Mouse (Mus musculus) hindbrain, embryonic 16.5 days (tissue): ENCODE data around the gene Gse1. TPM values are rescaled to one million over a fixed set of nuclear protein-coding genes. Genes with fewer than 3 reads are reported as not detected.
A peak's percentile ranks its signal among the peaks of the same experiment; 100 is the strongest.
"Not testable (repeated sequence)": the region's sequence is repeated elsewhere in the genome, so short reads cannot be mapped to it uniquely, and the experiment has no call there.

Source experiments
- ATAC-seq: fragments of 200-750 bp; cut with Nextera tagmentation; 2 replicates; pipeline ENCODE4 v1.8.0; 2017; ENCODE audit warnings: moderate TSS enrichment, moderate library complexity
- H3K27ac ChIP-seq: fragments of 300-500 bp; sonication (generic); 2 replicates; pipeline ENCODE4 v1.5.1; 2014; ENCODE audit warnings: low read depth, mild to moderate bottlenecking, control low read depth, low read length, moderate library complexity
- H3K27me3 ChIP-seq: fragments of 300-500 bp; sonication (generic); replicated peaks from 2 replicates; pipeline ENCODE4 v1.6.1; 2014; ENCODE audit warnings: low read length; ENCODE audit not compliant: control insufficient read depth, insufficient read depth
- H3K36me3 ChIP-seq: fragments of 300-500 bp; sonication (generic); 2 replicates; pipeline ENCODE4 v1.6.1; 2014; ENCODE audit warnings: mild to moderate bottlenecking, low read length, moderate library complexity, mixed read lengths; ENCODE audit not compliant: control insufficient read depth, insufficient read depth
- H3K4me1 ChIP-seq: fragments of 300-500 bp; sonication (generic); 2 replicates; pipeline ENCODE4 v1.6.1; 2014; ENCODE audit warnings: low read depth, low read length; ENCODE audit not compliant: control insufficient read depth, insufficient read depth
- H3K4me2 ChIP-seq: fragments of 300-500 bp; sonication (generic); 2 replicates; pipeline ENCODE4 v1.6.1; 2014; ENCODE audit warnings: mild to moderate bottlenecking, low read length, control low read depth, moderate library complexity
- H3K4me3 ChIP-seq: fragments of 300-500 bp; sonication (generic); 2 replicates; pipeline ENCODE4 v1.5.1; 2014; ENCODE audit warnings: mild to moderate bottlenecking, low read length, control low read depth, moderate library complexity
- H3K9ac ChIP-seq: fragments of 300-500 bp; sonication (generic); 2 replicates; pipeline ENCODE4 v1.6.1; 2014; ENCODE audit warnings: low read depth, mild to moderate bottlenecking, control low read depth, low read length, moderate library complexity
- H3K9me3 ChIP-seq: fragments of 300-500 bp; sonication (generic); 2 replicates; pipeline ENCODE4 v1.6.1; 2014; ENCODE audit warnings: mild to moderate bottlenecking, low read length, moderate library complexity; ENCODE audit not compliant: control insufficient read depth
- WGBS: fragments of 180-500 bp; shearing (Covaris S2); extraction: QIAGEN DNeasy Blood & Tissue Kit; methylation state at CpG from one replicate; pipeline ENCODE4 v1.1.7; 2014; 5-methylcytosine and 5-hydroxymethylcytosine counted together
- polyA plus RNA-seq: library from polyadenylated mRNA; unstranded; fragments of >200 nt; fragmentation: Nextera tagmentation; extraction: Ambion mirVana; gene quantifications from 2 replicates; pipeline ENCODE4 v1.2.1, GENCODE M21; 2015

Gene Gse1
- polyA plus RNA-seq, 1 experiment from 2014 or later, result 10.7 TPM

DNA sequence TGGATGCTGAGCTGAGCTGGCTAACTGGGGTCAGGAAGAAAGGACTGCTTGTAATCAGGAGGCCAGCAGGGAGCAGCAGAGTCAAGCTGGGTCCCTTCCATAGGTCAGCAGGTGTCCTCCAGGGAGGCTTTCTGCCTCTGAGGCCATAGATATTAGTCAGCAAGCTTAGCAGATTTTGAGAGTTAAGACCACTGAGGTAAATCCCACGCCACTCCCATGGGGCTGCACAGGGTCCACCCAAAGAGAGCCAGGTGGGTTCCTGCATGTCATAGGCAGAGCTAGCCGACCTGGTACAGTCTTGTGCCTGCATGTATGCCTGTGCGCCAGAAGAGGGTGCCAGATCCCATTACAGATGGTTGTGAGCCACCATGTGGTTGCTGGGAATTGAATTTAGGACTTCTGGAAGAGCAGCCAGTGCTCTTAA lies 98.9 kb downstream of the Gse1 start:
- Histone ChIP-seq H3K36me3 (no peaks in the 10 kb centered on the region), H3K4me2 (no peak overlapping the region), H3K27ac (no peak overlapping the region), H3K9me3 (no peaks in the 10 kb centered on the region), H3K4me3 (no peak overlapping the region), H3K4me1 (peaks cover 35% of the 10 kb centered on the region), H3K9ac (no peak overlapping the region), H3K27me3 (peaks cover 3% of the 10 kb centered on the region; the same call in 1 of the 2 replicates)
- WGBS, result 55% methylated on average over 3 of the region's 3 CpGs
- no peak for ATAC-seq

DNA sequence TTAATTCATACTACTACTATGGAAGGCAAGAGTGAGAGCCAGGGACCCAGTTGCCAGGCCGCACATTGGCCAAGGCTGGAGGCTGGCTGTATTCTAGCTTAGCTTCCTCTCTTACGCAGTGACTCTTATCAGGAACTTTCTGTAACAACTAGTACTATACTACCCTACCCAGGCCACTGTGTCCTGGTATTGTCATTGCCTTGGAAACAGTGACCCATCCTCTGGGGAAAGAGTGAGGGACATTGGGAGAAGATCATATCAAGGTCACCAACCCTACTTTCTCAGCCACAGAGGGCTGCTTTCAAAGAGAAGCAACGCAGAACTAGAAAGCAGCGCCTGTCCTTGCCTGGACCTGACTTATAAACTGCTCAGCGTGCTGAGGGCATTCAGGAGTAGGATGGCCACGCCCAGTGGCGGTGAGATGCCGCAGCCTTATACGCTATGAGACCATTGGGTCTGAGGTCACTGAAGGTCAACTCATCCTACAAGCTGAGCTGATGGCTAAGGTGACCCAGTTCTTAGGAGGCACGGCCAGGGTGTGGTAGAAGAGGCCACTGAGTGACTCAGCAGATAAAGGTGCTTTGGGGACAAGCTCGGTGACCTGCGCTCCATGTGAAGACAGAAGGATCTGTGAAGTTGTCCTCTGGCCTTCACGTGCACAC lies 100.2 kb downstream of the Gse1 start:
- H3K4me3 ChIP-seq, result no peak overlapping the region
- 92% methylated on average over 13 of the region's 13 CpGs for WGBS
- no peaks in the 10 kb centered on the region for H3K36me3 ChIP-seq
- peaks cover 23% of the 10 kb centered on the region for H3K4me1 ChIP-seq
- no peaks in the 10 kb centered on the region for H3K9me3 ChIP-seq
- H3K27ac ChIP-seq, result no peak overlapping the region
- no peak for ATAC-seq
- H3K9ac ChIP-seq, result no peak overlapping the region
- H3K4me2 ChIP-seq, result no peak overlapping the region
- H3K27me3 ChIP-seq, result peaks cover 3% of the 10 kb centered on the region; the same call in 1 of the 2 replicates

DNA sequence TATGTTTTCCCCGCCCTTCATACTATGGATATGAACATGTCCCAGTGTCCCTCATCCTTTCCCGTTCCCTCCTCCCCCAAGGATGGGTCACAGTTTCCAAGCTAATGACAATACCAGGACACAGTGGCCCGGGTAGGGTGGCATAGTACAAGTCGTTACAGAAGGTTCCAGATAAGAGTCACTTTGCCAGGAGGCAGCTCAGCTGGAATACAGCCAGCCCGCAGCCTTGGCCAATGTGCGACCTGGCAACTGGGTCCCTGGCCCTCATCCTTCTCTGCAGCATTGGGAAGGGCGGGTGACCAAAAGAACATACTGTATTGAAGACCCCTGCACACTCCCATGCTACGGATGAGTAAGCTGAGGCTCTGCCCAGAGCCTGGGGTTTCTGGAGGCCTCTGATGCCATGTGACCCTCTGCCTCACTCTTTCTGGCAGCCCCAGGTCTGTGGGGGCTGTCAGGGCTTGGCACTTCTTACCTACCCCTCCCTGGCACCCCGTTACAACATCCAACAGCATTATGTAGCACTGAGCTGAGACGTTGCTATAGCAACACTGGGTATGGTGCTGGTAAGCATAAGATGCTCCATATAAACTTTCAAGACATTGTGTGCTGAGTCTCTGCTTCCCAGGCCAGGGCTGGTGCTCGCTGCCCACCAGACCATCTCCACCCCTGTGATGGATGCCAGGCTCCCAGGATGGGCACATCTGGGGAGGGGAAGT lies 100.9 kb downstream of the Gse1 start:
- Histone ChIP-seq H3K27ac (no peak overlapping the region), H3K9ac (peak overlapping the region; percentile 17; the same call in 1 of the 2 replicates), H3K4me1 (peaks cover 16% of the 10 kb centered on the region), H3K4me3 (no peak overlapping the region), H3K4me2 (no peak overlapping the region), H3K36me3 (no peaks in the 10 kb centered on the region), H3K27me3 (no peaks in the 10 kb centered on the region; the same call in 1 of the 2 replicates), H3K9me3 (no peaks in the 10 kb centered on the region)
- ATAC-seq, result peak; percentile 53
- 74% methylated on average over 11 of the region's 11 CpGs for WGBS

DNA sequence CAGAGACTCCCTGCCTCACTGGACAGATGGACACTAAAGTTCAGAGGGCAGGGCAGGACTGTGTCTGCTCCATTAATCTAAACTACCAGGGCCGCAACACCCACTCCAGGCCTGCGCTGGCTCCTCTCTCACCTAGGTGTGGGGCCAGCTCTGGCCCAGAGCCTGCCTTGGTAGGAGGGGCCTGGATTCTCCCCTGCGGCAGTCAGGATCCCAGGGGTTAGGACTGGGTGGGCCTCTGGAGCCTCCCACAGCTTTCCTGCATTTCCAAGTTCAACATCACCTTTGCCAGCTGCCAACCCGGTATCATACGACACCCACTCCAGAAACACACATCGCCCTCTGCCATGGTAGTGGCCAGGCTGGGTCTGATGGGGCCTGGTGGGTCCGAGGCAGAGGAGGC lies 102.8 kb downstream of the Gse1 start:
- Histone ChIP-seq H3K27me3 (no peaks in the 10 kb centered on the region; the same call in 1 of the 2 replicates), H3K4me1 (peaks cover 24% of the 10 kb centered on the region), H3K36me3 (no peaks in the 10 kb centered on the region), H3K9ac (no peak overlapping the region), H3K4me3 (no peak overlapping the region), H3K9me3 (no peaks in the 10 kb centered on the region), H3K4me2 (no peak overlapping the region), H3K27ac (no peak overlapping the region)
- 88% methylated on average over 7 of the region's 7 CpGs for WGBS
- ATAC-seq, result no peak

DNA sequence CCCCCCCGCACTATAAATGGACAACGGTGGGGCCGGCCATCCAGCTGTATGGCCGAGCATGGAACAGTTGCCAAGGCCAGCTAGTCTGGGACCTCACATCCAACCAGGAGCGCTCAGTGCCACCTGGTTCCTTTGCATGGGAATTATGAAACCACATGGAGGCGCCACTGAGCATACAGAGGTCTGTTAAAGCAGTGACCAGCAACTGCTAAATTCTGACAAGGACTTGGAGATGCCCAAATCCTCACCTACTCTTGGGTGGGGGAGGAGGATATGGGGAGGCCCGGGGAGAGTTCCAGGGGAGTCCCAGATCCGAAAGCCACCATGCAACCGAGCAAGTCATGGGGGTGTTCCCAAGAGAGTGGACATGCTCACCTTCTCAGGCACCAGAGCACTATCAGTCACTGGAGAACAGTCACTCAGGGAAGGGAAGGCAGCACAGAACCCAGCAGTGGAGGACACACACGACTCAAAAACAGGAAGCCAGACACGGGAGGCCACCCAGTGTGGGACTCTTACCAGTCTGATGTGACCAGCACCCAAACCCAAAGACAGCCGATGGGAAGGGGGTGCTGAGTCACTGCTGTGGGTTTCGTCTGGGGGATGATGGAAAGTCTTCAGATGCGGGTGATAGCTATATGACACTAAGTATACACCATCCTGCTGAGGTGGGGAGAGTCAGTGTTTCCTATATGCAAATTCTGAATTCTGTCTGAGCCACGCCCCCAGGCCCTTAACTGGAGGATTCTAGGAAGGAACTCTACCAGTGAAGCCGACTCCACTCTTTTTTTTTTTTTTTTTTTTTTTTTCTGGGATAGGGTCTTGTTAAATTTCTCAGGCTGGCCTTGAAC lies 104.3 kb downstream of the Gse1 start:
- no peak overlapping the region for H3K4me2 ChIP-seq
- peaks cover 27% of the 10 kb centered on the region for H3K4me1 ChIP-seq

DNA sequence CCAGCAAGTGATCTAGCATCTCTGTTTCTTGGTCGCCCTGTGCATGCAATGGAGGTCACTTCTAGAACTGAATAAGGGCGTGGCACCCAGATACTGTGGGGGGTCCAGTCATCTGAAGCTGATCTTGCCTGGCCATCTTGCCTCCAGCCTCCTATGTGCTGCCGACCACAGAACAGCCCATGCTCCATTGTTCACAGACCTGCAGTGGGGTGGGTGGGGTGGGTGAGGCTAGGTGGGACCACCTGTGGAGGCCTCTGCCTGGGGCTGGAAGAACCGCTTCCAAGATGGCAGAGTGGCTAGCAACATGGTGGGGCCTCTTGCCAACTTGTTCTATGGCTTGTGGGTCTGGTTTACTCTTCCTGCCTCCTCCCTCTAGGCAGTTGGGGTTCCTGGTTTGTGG lies 105.4 kb downstream of the Gse1 start:
- H3K27ac ChIP-seq, result no peak overlapping the region
- no peaks in the 10 kb centered on the region for H3K9me3 ChIP-seq
- no peak overlapping the region for H3K4me2 ChIP-seq
- no peaks in the 10 kb centered on the region; the same call in 1 of the 2 replicates for H3K27me3 ChIP-seq
- H3K36me3 ChIP-seq, result no peaks in the 10 kb centered on the region
- 92% methylated on average over 4 of the region's 4 CpGs for WGBS
- peaks cover 27% of the 10 kb centered on the region for H3K4me1 ChIP-seq
- H3K9ac ChIP-seq, result no peak overlapping the region
- no peak for ATAC-seq
- no peak overlapping the region for H3K4me3 ChIP-seq

More for the DNA sequence above, 104.3 kb downstream of the Gse1 start:
- Histone ChIP-seq H3K36me3 (no peaks in the 10 kb centered on the region), H3K27ac (no peak overlapping the region), H3K9ac (no peak overlapping the region), H3K4me3 (no peak overlapping the region), H3K9me3 (no peaks in the 10 kb centered on the region), H3K27me3 (no peaks in the 10 kb centered on the region; the same call in 1 of the 2 replicates)
- WGBS, result 83% methylated on average over 16 of the region's 16 CpGs
- ATAC-seq, result no peak

DNA sequence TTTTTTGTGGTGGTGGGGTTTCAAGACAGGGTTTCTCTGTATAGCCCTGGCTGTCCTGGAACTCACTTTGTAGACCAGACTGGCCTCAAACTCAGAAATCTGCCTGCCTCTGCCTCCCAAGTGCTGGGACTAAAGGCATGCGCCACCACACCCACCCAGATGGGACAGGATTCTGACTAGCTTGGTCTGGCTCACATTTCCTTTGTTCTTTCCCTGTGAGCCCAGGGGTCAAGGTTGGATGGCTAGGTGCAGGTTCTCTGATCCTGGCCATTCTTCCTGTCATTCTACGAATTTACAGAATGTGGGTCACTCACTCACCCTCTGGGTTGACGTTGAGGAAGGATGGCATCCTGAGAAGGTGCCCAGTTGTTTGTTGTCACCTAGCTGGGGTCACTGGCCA lies 106.0 kb downstream of the Gse1 start:
- H3K9ac ChIP-seq, H3K4me3 ChIP-seq, ATAC-seq, H3K27me3 ChIP-seq, H3K9me3 ChIP-seq, H3K36me3 ChIP-seq, H3K4me2 ChIP-seq: not testable (repeated sequence)
- Histone ChIP-seq H3K4me1 (peaks cover 22% of the 10 kb centered on the region), H3K27ac (peak overlapping the region; percentile 80; the same call in 1 of the 2 replicates)
- 68% methylated on average over 3 of the region's 3 CpGs for WGBS

DNA sequence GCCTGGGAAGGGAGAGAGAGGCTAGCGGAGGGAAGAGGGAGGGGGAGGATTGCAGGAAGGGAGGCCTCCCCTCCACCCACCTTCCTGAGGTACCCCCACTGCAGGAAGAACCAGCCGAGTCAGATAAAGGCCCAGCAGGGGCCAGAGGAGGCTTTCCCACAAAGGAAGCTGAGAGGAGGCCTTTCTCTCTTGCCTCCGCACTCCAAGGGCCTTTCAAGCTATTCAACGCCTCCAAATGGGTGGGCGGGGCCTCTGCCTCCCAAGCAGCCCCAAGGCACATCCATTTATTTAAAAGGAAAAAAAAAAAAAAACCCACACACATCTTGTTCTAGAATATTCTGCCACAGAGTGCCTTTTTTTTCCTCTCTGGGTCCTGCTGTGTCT lies 106.6 kb downstream of the Gse1 start:
- H3K27me3 ChIP-seq, result no peaks in the 10 kb centered on the region; the same call in 1 of the 2 replicates
- peak; percentile 37; the same call in 1 of the 2 replicates for ATAC-seq
- no peak overlapping the region; the same call in 1 of the 2 replicates for H3K4me2 ChIP-seq
- WGBS, result 14% methylated on average over 5 of the region's 5 CpGs
- H3K9me3 ChIP-seq, result no peaks in the 10 kb centered on the region
- H3K4me3 ChIP-seq, result no peak overlapping the region
- no peaks in the 10 kb centered on the region for H3K36me3 ChIP-seq
- H3K27ac ChIP-seq, result peak overlapping the region; percentile 80
- peak overlapping the region; percentile 49 for H3K9ac ChIP-seq
- H3K4me1 ChIP-seq, result peaks cover 23% of the 10 kb centered on the region
